In the genomic region with DNA sequence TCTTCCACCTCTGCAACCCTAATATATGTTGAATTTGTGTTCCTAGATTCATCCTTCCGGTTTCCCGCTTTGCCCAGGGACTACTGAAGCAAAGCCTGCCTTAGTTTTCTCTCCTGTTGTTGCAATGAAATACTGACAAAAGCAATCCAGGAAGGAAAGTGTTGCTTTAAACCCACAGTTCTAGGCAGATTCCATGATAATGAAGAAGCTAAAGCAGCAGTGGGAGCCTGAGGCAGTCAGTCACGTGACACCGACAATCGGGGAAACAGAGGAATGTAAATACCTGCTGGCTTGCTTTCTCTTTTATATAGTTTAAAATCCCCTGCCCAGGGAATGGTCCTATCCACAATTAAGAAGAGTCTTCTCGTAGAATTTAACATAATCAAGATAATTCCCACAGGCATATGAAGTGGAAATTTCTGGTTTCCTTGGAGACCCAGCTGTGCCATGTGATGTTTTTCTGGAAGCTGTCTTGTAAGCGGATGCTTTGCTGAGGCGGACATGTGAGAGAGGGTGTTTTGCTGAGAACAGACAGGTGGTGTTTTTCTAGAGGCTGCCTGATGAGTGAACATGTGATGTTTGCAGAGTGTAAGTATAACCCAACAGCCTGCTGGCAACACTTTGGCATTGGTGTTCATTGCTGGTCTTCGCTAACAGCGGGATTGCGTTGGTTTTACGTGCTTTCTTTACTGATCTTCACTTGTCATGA, we compare ENCODE assay signal across 8 mouse cellular contexts.
DNase-seq lines count a peak whose midpoint lies in the region; ATAC-seq and TF ChIP-seq lines count a peak whose summit lies in the region.

No protein-coding gene starts in this region.

- 56% methylated on average over 12 of the region's 12 CpGs for WGBS in kidney, embryonic 16.5 days
- WGBS in forebrain, embryonic 13.5 days: 56% methylated on average over 12 of the region's 12 CpGs
- 50% methylated on average over 12 of the region's 12 CpGs for WGBS in intestine, postnatal 0 days

- H3K36me3 ChIP-seq in kidney, embryonic 16.5 days (ENCODE audit: insufficient read depth, low read length): no peaks in the 10 kb centered on the region
- H3K36me3 ChIP-seq in forebrain, embryonic 13.5 days (ENCODE audit: poor library complexity, severe bottlenecking): no peaks in the 10 kb centered on the region
- H3K36me3 ChIP-seq in intestine, postnatal 0 days (ENCODE audit: control insufficient read depth, insufficient read depth): no peaks in the 10 kb centered on the region

- H3K9me3 ChIP-seq in kidney, embryonic 16.5 days (ENCODE audit: low read length): no peaks in the 10 kb centered on the region
- H3K9me3 ChIP-seq in forebrain, embryonic 13.5 days (replicated peaks): no peaks in the 10 kb centered on the region
- no peaks in the 10 kb centered on the region for H3K9me3 ChIP-seq in intestine, postnatal 0 days (ENCODE audit: control insufficient read depth)

- peak overlapping the region; percentile 20; the same call in 1 of the 2 replicates for H3K4me2 ChIP-seq in kidney, embryonic 16.5 days (replicated peaks; ENCODE audit: low read depth, low read length)
- H3K4me2 ChIP-seq in forebrain, embryonic 13.5 days: peak overlapping the region; percentile 15; the same call in 1 of the 2 replicates
- H3K4me2 ChIP-seq in intestine, postnatal 0 days (replicated peaks; ENCODE audit: low read depth): peak overlapping the region; percentile 10; the same call in 1 of the 2 replicates

- no peak for TF ChIP-seq CTCF in intestine, postnatal 0 days (IDR thresholded peaks at IDR 0.05; ENCODE audit: low read depth)

- peak; percentile 51; the same call in 1 of the 2 replicates for ATAC-seq in kidney, embryonic 16.5 days (ENCODE audit: low FRiP score, low TSS enrichment)
- ATAC-seq in forebrain, embryonic 13.5 days: peak; percentile 86
- ATAC-seq in intestine, postnatal 0 days: no peak

- DNase-seq in kidney, postnatal 36 days: no peak
- peak; percentile 45 for DNase-seq in lung, postnatal 36 days
- no peak for DNase-seq in thymus, postnatal 0 days (ENCODE audit: low spot score)
- DNase-seq in cerebellum, adult 11 months: no peak
- no peak for DNase-seq in adrenal gland, postnatal 25 days

- no peaks in the 10 kb centered on the region for H3K4me1 ChIP-seq in kidney, embryonic 16.5 days (ENCODE audit: insufficient read depth, low read length)
- peaks cover 22% of the 10 kb centered on the region for H3K4me1 ChIP-seq in forebrain, embryonic 13.5 days
- no peaks in the 10 kb centered on the region for H3K4me1 ChIP-seq in intestine, postnatal 0 days (replicated peaks; ENCODE audit: control insufficient read depth, insufficient read depth, low read length)

- H3K27me3 ChIP-seq in kidney, embryonic 16.5 days (ENCODE audit: insufficient read depth, low read length): no peaks in the 10 kb centered on the region
- no peaks in the 10 kb centered on the region for H3K27me3 ChIP-seq in forebrain, embryonic 13.5 days
- H3K27me3 ChIP-seq in intestine, postnatal 0 days (replicated peaks; ENCODE audit: control insufficient read depth, insufficient read depth, low read length): no peaks in the 10 kb centered on the region

- H3K9ac ChIP-seq in kidney, embryonic 16.5 days (replicated peaks; ENCODE audit: low read length): no peak overlapping the region
- no peak overlapping the region for H3K9ac ChIP-seq in forebrain, embryonic 13.5 days
- no peak overlapping the region for H3K9ac ChIP-seq in intestine, postnatal 0 days (ENCODE audit: low read depth, low read length)

- no peak overlapping the region for H3K27ac ChIP-seq in kidney, embryonic 16.5 days (ENCODE audit: low read length)
- H3K27ac ChIP-seq in forebrain, embryonic 13.5 days: peak overlapping the region; percentile 12; the same call in 1 of the 2 replicates
- H3K27ac ChIP-seq in intestine, postnatal 0 days (ENCODE audit: low read depth, low read length): no peak overlapping the region

- H3K4me3 ChIP-seq in kidney, embryonic 16.5 days (ENCODE audit: low read length): no peak overlapping the region
- no peak overlapping the region for H3K4me3 ChIP-seq in forebrain, embryonic 13.5 days
- no peak overlapping the region for H3K4me3 ChIP-seq in intestine, postnatal 0 days (ENCODE audit: low read depth, low read length)
